Mouse (Mus musculus) ES-E14 (cell line): Measurements from ENCODE around the gene Wap.

Experiments
- CHD2 ChIP-seq: IDR thresholded peaks from 2 replicates; pipeline ENCODE4 v1.6.1; 2014; ENCODE audit warnings: mild to moderate bottlenecking, low read depth, low read length, inconsistent platforms
- HCFC1 ChIP-seq: IDR thresholded peaks from 2 replicates; pipeline ENCODE4 v1.6.1; 2012; ENCODE audit warnings: low read length, inconsistent platforms, borderline replicate concordance; ENCODE audit not compliant: insufficient read depth
- ZC3H11A ChIP-seq: IDR thresholded peaks from 2 replicates; pipeline ENCODE4 v1.6.1; 2012; ENCODE audit warnings: low read depth, mild to moderate bottlenecking, inconsistent platforms, low read length, borderline replicate concordance
- ZNF384 ChIP-seq: IDR thresholded peaks from 2 replicates; pipeline ENCODE4 v1.6.1; 2012; ENCODE audit warnings: low read depth, low read length, inconsistent platforms

DNA sequence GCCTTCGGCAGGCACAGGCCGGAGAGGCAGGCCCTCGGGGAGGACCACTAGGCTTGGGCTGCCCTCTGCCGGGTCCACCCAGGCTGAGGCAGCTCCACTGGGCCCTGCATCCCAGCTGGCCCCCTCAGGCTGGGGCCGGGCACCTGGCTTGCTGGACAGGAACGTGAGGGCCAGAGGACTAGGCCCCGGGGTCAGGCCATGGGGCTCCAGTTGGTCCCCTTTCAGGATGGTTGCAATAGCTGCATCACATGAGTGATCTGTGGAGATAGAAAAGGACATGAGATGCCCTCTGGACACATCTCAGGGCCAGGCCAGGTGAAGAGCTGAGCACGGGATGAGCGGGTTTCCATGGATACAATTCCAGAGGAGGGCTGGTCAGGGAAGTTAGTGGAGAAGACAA is 35.8 kb downstream of the Wap start:
- TF ChIP-seq HCFC1 (no peak), CHD2 (no peak), ZC3H11A (no peak), ZNF384 (no peak)
